Mouse (Mus musculus) mesoderm, embryonic 11.5 days (tissue): ENCODE data around the gene Tmem50b.
A peak's percentile ranks its signal among the peaks of the same experiment; 100 is the strongest.
"Not testable (repeated sequence)": the region's sequence is repeated elsewhere in the genome, so short reads cannot be mapped to it uniquely, and the experiment has no call there.

Experiments
- DNase-seq: peaks from one replicate; pipeline ENCODE4 v3.0.0-alpha.2; 2012; ENCODE audit warnings: low read depth, low spot score

Tmem50b gene

DNA sequence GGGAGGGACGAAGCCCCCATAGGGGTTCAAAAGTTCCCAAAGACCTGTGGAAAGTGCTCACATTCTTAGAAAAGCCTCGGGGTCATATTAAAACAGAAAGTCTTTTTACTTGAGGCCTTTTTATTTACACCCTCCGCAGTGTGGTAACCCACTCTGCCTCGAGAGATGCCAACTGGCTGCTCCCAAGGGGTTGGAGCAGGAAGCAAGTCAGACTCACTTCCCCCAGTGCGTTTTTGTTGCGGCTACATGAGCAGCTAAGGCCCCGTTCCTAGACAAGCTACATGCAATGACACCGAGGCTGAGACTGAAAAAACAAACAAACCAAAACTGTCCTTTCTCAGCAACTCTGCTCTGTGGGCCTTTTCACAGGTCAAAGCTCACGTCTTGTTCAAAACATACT lies 59.1 kb downstream of the Tmem50b start:
- DNase-seq = no peak

DNA sequence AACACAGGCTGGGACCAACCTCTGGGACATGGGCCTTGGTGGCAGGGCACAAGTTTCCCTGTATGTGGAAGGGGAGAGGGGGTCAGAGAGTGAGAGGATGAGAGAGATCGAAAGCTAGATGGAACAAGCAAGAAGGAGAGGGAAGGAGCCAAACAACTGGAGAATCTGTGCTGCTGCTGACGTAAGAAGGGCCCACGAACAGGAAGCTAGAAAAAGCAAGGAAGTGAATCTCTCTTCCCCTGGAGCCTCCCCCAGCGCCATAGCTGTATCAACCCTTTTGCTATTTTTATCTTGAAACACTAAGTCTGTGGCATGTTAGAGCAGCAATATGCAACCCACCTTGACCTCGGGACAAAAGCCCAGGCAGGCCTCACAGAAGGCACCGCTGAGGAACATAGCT lies 59.5 kb downstream of the Tmem50b start:
- no peak for DNase-seq

DNA sequence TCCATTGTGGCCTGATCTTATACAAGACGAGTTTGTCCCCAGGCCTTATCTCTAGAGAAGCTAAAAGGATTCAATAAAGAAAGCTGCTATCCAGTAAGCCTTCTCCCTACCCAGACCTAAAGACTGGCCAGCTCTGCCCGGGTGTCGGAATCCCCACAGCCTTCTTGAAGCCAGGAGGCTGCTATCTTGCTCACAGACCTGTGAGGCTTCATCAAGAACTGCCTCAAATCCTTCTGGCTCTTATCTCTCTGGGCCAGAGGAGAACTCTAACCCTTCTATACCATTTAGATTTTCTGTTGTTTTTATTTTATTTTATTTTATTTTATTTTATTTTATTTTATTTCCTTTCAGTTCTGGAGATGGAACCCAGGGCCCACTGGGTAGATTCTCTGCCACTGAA lies 60.5 kb downstream of the Tmem50b start:
- DNase-seq = no peak

DNA sequence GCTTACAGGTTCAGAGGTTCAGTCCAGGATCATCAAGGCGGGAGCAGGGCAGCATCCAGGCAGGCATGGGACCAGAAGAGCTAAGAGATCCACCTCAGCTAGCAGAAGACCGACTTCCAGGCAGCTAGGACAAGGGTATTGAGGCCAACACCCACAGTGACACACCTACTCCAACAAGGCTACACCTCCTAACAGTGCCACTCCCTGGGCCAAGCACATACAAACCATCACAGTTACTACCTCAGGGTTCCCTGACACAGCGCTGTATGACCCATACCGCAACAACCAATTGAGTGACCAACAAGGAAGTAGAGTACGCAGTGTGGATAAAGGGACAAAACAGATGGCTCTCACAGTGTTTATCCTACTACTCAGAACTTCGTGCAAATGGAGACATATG lies 61.2 kb downstream of the Tmem50b start:
- no peak for DNase-seq

DNA sequence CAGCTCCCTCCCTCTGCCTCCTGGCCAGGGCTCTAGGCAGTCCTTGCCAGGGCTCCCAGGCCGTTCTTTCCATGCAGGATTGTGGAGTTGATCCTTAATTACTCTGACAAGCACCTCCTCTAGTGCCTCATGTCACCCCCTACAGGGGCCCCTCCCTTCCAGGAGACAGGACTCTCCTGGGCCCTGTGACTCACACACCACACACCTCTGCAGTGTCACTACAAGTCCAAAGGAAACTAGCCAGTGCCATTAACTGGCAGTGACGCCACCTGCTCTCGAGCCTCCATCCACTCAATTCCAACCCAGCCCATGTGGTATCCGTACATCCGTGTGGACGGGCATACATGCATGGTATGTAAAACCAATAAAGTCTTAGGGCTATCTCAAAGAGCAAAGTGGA lies 62.7 kb downstream of the Tmem50b start:
- no peak for DNase-seq

DNA sequence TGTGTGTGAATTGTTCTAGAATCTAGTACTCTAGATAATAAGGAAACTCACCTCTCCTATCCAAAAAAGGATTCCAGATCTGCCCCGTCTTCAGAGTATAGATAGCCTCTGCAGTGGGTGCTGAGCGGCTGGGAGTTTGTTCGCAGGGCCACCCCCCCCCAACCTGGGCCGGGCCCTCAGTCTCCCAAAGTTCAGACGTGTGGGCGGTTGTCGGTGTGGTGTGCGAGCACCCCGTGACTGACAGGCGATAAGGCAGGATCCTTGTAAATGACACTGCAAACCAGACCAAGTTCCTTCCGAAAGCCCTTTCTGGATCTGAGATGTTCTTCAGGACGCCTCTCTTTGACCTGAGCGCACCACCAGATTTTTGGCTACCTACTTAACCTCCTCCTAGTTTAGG lies 63.1 kb downstream of the Tmem50b start:
- DNase-seq = peak; percentile 100

DNA sequence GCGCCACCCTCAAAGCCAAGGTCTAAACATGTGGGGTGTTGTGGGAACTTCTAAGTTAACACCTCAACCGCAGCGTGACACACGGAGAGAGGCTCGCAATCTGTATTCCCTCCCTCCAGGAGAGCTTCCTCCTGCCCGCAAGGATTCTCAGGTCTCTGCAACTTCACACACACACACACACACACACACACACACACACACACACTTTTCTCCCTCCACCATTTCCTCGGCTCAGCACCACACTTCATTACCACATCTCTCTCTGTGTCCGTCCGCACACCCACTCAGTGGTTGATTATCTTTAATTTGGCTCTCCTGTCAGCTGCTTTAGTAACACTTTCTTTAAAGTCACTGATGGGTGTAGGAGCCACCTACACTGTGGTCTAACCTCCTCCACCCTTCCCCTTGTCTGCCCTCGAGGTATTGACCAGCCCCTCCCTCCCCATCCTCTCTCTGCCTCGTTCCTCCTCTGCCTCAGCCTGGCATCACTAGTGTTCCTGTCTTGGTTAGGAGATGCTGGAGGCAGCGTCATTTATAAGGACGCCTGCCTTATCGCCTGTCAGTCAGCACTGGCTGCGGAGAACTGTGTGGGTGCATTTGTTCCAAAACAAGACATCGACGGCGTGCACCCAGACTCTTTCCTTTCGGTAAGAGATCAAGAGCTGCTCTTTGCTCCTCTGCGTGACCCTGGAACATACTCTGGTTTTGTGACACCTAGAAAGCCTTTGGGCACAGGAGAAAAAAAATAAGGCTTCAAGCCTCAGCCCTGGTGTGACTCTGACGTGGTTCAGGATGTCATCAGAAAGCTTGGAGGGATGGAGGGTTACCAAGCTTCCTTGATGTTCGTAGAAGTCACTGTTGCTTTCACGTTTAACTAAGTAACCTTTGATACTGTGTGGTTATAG lies 64.3 kb downstream of the Tmem50b start:
- no peak for DNase-seq

DNA sequence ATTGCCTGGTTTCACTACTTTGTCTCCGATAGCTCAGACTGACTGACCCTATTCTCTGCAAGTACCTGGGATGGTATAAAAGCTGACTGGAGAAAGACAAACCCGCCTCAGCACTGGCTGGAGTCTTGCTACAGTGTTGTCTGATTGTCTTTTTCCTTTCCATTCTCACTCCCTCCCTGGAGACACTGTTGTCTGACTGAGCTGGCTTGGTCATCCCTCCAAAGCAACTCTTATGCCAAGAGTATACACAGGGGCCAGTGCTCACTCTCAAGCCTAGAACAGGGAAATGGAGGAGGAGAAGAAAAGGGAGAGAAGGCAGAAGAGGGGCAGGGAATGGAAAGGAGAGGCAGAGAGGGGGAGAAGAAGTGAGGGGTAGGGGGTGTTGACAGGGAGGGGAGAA lies 65.2 kb downstream of the Tmem50b start:
- DNase-seq = no peak

DNA sequence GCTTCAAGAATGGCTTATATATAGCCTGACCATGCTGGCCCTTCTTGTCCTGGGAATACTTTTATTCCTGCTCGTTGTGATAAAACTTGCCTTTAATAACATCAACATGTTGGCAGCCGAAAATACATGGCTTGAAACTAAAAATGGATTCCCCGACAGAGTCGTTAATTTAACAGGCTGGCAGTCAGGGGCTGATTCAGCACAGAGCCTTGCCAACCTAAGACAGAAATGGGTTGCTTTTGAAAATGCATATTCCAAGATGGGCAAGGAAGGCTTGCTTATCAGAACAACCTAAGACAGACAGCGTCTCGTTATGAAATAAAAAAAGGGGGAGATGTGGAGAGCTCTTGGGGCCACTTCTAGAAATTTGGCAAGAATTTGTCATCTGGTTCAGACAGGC lies 65.7 kb downstream of the Tmem50b start:
- DNase-seq = no peak

DNA sequence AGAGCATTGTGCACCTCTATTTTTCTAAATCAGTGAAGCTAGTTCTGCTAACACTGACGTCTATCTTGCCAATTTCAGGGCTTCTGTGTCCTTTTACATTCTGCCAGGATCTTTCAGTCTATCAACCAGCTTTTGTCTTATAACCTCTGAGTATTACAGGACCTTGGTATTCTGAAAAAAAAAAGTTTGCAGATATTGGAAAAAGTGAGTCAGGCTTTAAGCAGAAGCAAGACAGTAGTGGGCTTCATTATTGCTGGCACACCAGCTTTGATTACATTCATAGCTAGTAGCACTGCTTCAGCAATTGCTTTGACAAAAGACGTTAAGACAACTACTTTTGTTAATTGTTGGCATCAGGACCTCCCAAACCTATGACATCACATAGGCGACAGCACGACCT lies 66.8 kb downstream of the Tmem50b start:
- not testable (repeated sequence) for DNase-seq

DNA sequence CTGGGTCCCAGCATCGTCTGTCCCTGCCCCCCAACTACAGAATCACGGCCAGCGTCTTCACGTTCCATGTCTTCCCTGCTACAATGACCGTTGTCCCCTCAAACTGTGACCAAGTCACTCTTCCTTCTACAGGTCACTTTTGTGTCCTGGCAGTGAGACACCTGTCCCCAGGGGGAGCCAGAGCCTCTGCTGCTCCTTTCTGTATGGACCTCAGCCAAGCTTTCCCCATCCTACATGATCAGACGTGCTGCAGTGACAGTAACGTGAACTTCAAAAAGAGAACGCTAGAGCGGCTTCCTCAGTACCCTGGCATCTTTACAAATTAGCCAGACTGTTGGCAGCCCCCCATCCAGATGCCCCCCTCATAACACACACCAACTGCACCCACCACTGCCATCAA lies 69.0 kb downstream of the Tmem50b start:
- no peak for DNase-seq

DNA sequence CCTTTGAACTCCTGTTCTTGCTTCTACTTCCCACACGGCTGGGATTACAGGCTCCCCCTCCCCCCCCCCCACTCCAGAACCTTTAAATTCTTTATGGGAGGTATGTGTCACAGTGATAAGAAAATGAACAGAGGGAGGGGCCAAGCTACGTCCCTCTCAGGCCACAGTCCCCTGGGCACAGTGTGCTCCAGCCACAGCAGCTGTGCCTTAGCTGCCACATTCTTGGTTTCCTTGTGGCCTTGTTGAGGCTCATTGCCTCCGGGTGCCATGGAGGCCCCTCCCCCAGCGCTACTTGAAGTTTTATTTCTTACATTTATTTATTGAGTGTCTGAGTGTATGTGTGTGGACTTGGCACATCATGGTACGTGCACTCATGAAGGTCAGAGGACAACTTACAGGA lies 70.1 kb downstream of the Tmem50b start:
- DNase-seq = no peak

DNA sequence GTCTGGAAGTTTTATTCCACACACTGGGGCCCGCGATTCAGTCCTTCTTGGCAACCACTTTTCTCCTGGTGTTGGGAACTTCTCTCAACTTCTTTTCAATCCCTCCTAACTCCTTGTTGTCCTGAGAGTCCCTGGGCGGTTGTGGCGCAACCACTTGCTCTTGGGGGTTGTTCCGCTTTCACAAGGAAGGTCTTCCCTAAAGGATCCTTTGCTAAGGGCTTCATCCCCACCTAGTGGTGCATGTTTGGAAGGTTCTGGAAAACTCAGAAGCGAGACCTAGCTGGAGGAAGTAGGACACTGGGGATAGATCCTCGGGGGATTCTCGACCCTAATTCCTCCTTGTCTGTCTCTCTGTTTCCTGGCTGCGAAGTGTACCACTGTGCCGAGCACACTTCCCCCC lies 70.5 kb downstream of the Tmem50b start:
- no peak for DNase-seq

DNA sequence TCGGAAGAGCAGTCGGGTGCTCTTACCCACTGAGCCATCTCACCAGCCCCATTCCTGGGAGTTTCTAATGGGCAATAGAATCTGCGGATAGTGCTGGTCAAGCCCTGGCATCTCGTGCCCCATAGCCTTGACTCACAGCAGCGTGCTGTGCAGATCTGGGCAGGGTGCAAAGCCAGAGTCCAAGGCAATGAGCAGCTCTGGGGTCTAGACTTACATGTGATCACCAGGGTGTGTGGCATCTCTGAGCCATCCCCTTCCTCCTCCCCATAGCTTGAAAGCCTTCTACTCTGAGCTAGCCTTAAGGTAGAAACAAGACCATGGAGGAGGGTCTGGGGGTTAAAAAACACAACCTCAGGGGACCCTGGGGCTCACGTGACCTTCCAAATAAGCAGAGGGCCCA lies 71.3 kb downstream of the Tmem50b start:
- no peak for DNase-seq
